15 mouse cellular contexts compared by ENCODE assay signal in the genomic region with DNA sequence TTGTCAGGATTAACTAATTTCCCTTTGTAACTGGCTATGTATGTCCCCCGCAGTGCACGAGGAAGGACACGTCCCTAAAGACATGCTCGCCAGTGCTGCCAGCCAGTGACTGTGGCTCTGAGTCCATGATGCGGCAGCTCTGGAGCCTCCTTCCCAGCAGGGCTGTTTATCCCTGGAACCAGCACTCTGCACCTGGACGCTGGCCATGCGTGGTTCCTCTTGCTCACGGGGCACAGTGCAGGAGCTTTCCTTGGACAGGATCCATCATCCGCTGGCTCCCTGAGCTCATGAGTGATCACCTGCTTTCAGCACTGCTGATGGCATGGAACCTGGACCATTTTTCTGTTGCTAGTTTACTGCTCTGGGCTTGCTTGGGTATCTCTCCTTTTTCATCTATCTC. TPM values are rescaled to one million over a fixed set of nuclear protein-coding genes. Genes with fewer than 3 reads are reported as not detected.
A peak's percentile ranks its signal among the peaks of the same experiment; 100 is the strongest.
DNase-seq lines count a peak whose midpoint lies in the region; ATAC-seq lines count a peak whose summit lies in the region.
"Had no signal": no experiment of that assay in that cellular context is flagged by ENCODE, and none has a peak within 500 bp of the region (broad histone marks: within the 10 kb centered on the region; RNA-seq: fewer than 3 reads in every experiment).

No protein-coding gene starts in this region.

- no peaks in the 10 kb centered on the region for H3K9me3 ChIP-seq in hindbrain, embryonic 15.5 days
- H3K9me3 ChIP-seq in hindbrain, embryonic 12.5 days (replicated peaks): no peaks in the 10 kb centered on the region; the same call in 1 of the 2 replicates
- H3K9me3 ChIP-seq in midbrain, embryonic 16.5 days (replicated peaks; ENCODE audit: control insufficient read depth, low read length, poor library complexity, severe bottlenecking): no peaks in the 10 kb centered on the region; the same call in 1 of the 2 replicates
- no peaks in the 10 kb centered on the region for H3K9me3 ChIP-seq in midbrain, embryonic 11.5 days (ENCODE audit: control insufficient read depth, low read length)
- H3K9me3 ChIP-seq: embryonic facial prominence, embryonic 13.5 days had no signal

- DNase-seq in midbrain, embryonic 11.5 days (ENCODE audit: low spot score, missing footprints): no peak
- DNase-seq in cerebellum, adult 8-10 months: peak; percentile 92
- peak; percentile 36 for DNase-seq in right cerebral cortex, postnatal 25 days
- DNase-seq in heart, adult 11 months: no peak
- DNase-seq: adrenal gland, adult 8-10 months; forebrain, postnatal 0 days; lung, embryonic 14.5 days; thymus, postnatal 14 days had no signal

- H3K4me1 ChIP-seq in hindbrain, embryonic 15.5 days (replicated peaks): peaks cover 14% of the 10 kb centered on the region
- H3K4me1 ChIP-seq in hindbrain, embryonic 12.5 days: no peaks in the 10 kb centered on the region
- peaks cover 5% of the 10 kb centered on the region for H3K4me1 ChIP-seq in midbrain, embryonic 16.5 days (ENCODE audit: control insufficient read depth, insufficient read depth, low read length)
- no peaks in the 10 kb centered on the region for H3K4me1 ChIP-seq in midbrain, embryonic 11.5 days (ENCODE audit: control insufficient read depth, insufficient read depth, low read length)
- H3K4me1 ChIP-seq: embryonic facial prominence, embryonic 13.5 days; limb, embryonic 13.5 days had no signal

- no peaks in the 10 kb centered on the region for H3K27me3 ChIP-seq in hindbrain, embryonic 15.5 days
- H3K27me3 ChIP-seq in hindbrain, embryonic 12.5 days: no peaks in the 10 kb centered on the region
- no peaks in the 10 kb centered on the region for H3K27me3 ChIP-seq in midbrain, embryonic 16.5 days (ENCODE audit: control insufficient read depth, insufficient read depth, low read depth, low read length)
- no peaks in the 10 kb centered on the region; the same call in 1 of the 2 replicates for H3K27me3 ChIP-seq in midbrain, embryonic 11.5 days (ENCODE audit: control insufficient read depth, insufficient read depth, low read length)
- H3K27me3 ChIP-seq: embryonic facial prominence, embryonic 13.5 days; limb, embryonic 13.5 days; neural tube, embryonic 13.5 days had no signal

- 48% methylated on average over 9 of the region's 9 CpGs for WGBS in hindbrain, embryonic 15.5 days
- 70% methylated on average over 9 of the region's 9 CpGs for WGBS in hindbrain, embryonic 12.5 days
- 38% methylated on average over 9 of the region's 9 CpGs for WGBS in midbrain, embryonic 16.5 days
- WGBS in midbrain, embryonic 11.5 days: 69% methylated on average over 9 of the region's 9 CpGs

- no peak overlapping the region; the same call in 1 of the 2 replicates for H3K27ac ChIP-seq in hindbrain, embryonic 15.5 days (replicated peaks)
- H3K27ac ChIP-seq in hindbrain, embryonic 12.5 days: no peak overlapping the region
- H3K27ac ChIP-seq in midbrain, embryonic 16.5 days (ENCODE audit: low read length): peak overlapping the region; percentile 5; the same call in 1 of the 2 replicates
- no peak overlapping the region for H3K27ac ChIP-seq in midbrain, embryonic 11.5 days (ENCODE audit: low read depth, low read length)
- H3K27ac ChIP-seq: embryonic facial prominence, embryonic 13.5 days; limb, embryonic 13.5 days; neural tube, embryonic 13.5 days had no signal

- ATAC-seq in hindbrain, embryonic 15.5 days (ENCODE audit: low FRiP score, low read depth): peak; percentile 45; the same call in 1 of the 2 replicates
- no peak for ATAC-seq in hindbrain, embryonic 12.5 days (ENCODE audit: low FRiP score)
- ATAC-seq in midbrain, embryonic 16.5 days: no peak
- no peak for ATAC-seq in midbrain, embryonic 11.5 days (ENCODE audit: low FRiP score)
- ATAC-seq: forebrain, postnatal 0 days; Patski had no signal

- H3K4me3 ChIP-seq in hindbrain, embryonic 15.5 days: no peak overlapping the region
- H3K4me3 ChIP-seq in hindbrain, embryonic 12.5 days: no peak overlapping the region
- no peak overlapping the region for H3K4me3 ChIP-seq in midbrain, embryonic 16.5 days (ENCODE audit: low read depth, low read length)
- no peak overlapping the region for H3K4me3 ChIP-seq in midbrain, embryonic 11.5 days (ENCODE audit: low read depth, low read length)
- H3K4me3 ChIP-seq: embryonic facial prominence, embryonic 13.5 days; limb, embryonic 13.5 days; neural tube, embryonic 13.5 days had no signal

- H3K36me3 ChIP-seq in hindbrain, embryonic 15.5 days: no peaks in the 10 kb centered on the region
- H3K36me3 ChIP-seq in hindbrain, embryonic 12.5 days: no peaks in the 10 kb centered on the region
- H3K36me3 ChIP-seq in midbrain, embryonic 16.5 days (ENCODE audit: control insufficient read depth, insufficient read depth, low read length): no peaks in the 10 kb centered on the region
- no peaks in the 10 kb centered on the region for H3K36me3 ChIP-seq in midbrain, embryonic 11.5 days (ENCODE audit: control insufficient read depth, insufficient read depth, low read length)
- H3K36me3 ChIP-seq: embryonic facial prominence, embryonic 13.5 days; limb, embryonic 13.5 days; neural tube, embryonic 13.5 days had no signal

- H3K9ac ChIP-seq in hindbrain, embryonic 15.5 days: no peak overlapping the region
- no peak overlapping the region for H3K9ac ChIP-seq in hindbrain, embryonic 12.5 days
- H3K9ac ChIP-seq in midbrain, embryonic 16.5 days (ENCODE audit: low read depth, low read length): no peak overlapping the region
- no peak overlapping the region for H3K9ac ChIP-seq in midbrain, embryonic 11.5 days (ENCODE audit: low read length)
- H3K9ac ChIP-seq: embryonic facial prominence, embryonic 13.5 days; forebrain, postnatal 0 days; limb, embryonic 13.5 days; lung, embryonic 14.5 days; neural tube, embryonic 13.5 days had no signal

- no peak overlapping the region for H3K4me2 ChIP-seq in hindbrain, embryonic 15.5 days
- H3K4me2 ChIP-seq in hindbrain, embryonic 12.5 days (replicated peaks): no peak overlapping the region
- no peak overlapping the region for H3K4me2 ChIP-seq in midbrain, embryonic 16.5 days (ENCODE audit: low read length)
- H3K4me2 ChIP-seq in midbrain, embryonic 11.5 days: no peak overlapping the region
- H3K4me2 ChIP-seq: embryonic facial prominence, embryonic 13.5 days; limb, embryonic 13.5 days; lung, embryonic 14.5 days; neural tube, embryonic 13.5 days had no signal

RNA-seq across cellular contexts. Expression of gene Kcnj6, which starts 10.8 kb away (rescaled TPM):
- polyA plus RNA-seq in hindbrain, embryonic 15.5 days (2015; fragmentation: Nextera tagmentation; extraction: Ambion mirVana): 4.6 and 4.8 TPM in 2 replicates
- 0.26 and 0.53 TPM in 2 replicates for polyA plus RNA-seq in hindbrain, embryonic 12.5 days (2016; fragmentation: Nextera tagmentation; extraction: Ambion mirVana)
- polyA plus RNA-seq in midbrain, embryonic 16.5 days (2015; fragmentation: Nextera tagmentation; extraction: Ambion mirVana): 6.1 and 6.5 TPM in 2 replicates
- 0.15 and 0.37 TPM in 2 replicates for polyA plus RNA-seq in midbrain, embryonic 11.5 days (2014; fragmentation: Nextera tagmentation; extraction: Ambion mirVana)
- polyA plus RNA-seq: limb, embryonic 13.5 days; lung, embryonic 14.5 days; Patski had no signal

Comparison
In these comparisons a context has a peak if more than half of its experiments do, and no peak if none do; other contexts are left out.
1. DNase-seq: peak in cerebellum, adult 8-10 months (single experiment) and right cerebral cortex, postnatal 25 days (single experiment); none in midbrain, embryonic 11.5 days (single experiment) and heart, adult 11 months (single experiment).